Mouse (Mus musculus) kidney, embryonic 14.5 days (tissue): ENCODE measurements around the gene Crygb. TPM values are rescaled to one million over a fixed set of nuclear protein-coding genes. Genes with fewer than 3 reads are reported as not detected.

Experiments
- ATAC-seq: fragments of 200-750 bp; cut with Nextera tagmentation; 2 replicates; pipeline ENCODE4 v1.8.0; 2017; ENCODE audit warnings: moderate number of reproducible peaks, mild to moderate bottlenecking, moderate TSS enrichment, moderate library complexity; ENCODE audit not compliant: low FRiP score, low TSS enrichment
- H3K27ac ChIP-seq: fragments of 300-500 bp; sonication (generic); 2 replicates; pipeline ENCODE4 v1.5.1; 2014; ENCODE audit warnings: low read depth, mild to moderate bottlenecking, low read length, moderate library complexity, mixed read lengths
- H3K27me3 ChIP-seq: fragments of 300-500 bp; sonication (generic); 2 replicates; pipeline ENCODE4 v1.6.1; 2014; ENCODE audit warnings: mild to moderate bottlenecking, low read length; ENCODE audit not compliant: control insufficient read depth, insufficient read depth
- H3K36me3 ChIP-seq: fragments of 300-500 bp; sonication (generic); 2 replicates; pipeline ENCODE4 v1.6.1; 2014; ENCODE audit warnings: low read length, mixed read lengths; ENCODE audit not compliant: control insufficient read depth, insufficient read depth
- H3K4me1 ChIP-seq: fragments of 300-500 bp; sonication (generic); 2 replicates; pipeline ENCODE4 v1.6.1; 2014; ENCODE audit warnings: low read length, mixed read lengths; ENCODE audit not compliant: control insufficient read depth, insufficient read depth
- H3K4me2 ChIP-seq: fragments of 300-500 bp; sonication (generic); replicated peaks from 2 replicates; pipeline ENCODE4 v1.6.1; 2014; ENCODE audit warnings: low read depth, mild to moderate bottlenecking, low read length
- H3K4me3 ChIP-seq: fragments of 300-500 bp; sonication (generic); 2 replicates; pipeline ENCODE4 v1.5.1; 2014; ENCODE audit warnings: mild to moderate bottlenecking, low read length
- H3K9ac ChIP-seq: fragments of 300-500 bp; sonication (generic); 2 replicates; pipeline ENCODE4 v1.6.1; 2014; ENCODE audit warnings: low read depth, mild to moderate bottlenecking, low read length, moderate library complexity
- H3K9me3 ChIP-seq: fragments of 300-500 bp; sonication (generic); 2 replicates; pipeline ENCODE4 v1.6.1; 2016; ENCODE audit warnings: low read length; ENCODE audit not compliant: control insufficient read depth
- WGBS: fragments of 180-500 bp; shearing (Covaris S2); extraction: QIAGEN DNeasy Blood & Tissue Kit; methylation state at CpG from one replicate; pipeline ENCODE4 v1.1.7; 2014; 5-methylcytosine and 5-hydroxymethylcytosine counted together
- polyA plus RNA-seq: library from polyadenylated mRNA; unstranded; fragments of >200 nt; fragmentation: Nextera tagmentation; extraction: Ambion mirVana; gene quantifications from 2 replicates; pipeline ENCODE4 v1.2.1, GENCODE M21; 2014

Crygb gene
- polyA plus RNA-seq, result not detected in 2 replicates

DNA sequence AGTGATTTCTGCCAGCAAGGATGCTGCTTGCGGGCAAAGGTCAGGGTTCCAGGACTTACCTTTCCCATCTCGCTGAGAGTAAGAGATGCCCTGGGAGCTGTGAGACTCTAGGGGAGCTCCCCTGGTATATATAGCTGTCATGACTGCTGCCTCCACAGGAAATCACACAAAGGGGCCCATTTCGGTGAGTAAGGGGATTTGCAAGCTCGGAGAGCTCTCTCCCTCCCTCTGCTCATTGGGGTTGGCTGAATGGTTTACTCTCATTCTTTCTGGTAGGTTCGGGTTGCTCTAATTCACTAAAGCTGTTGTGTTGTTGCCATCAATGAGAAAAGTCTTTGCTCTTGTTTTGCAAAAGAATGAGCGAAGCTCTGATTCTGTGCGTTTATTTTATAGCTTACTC lies at the start of gene Crygb:
Gene Crygb (minus strand): TSS at position 101 of the 400 bp plus-strand sequence.
- Histone ChIP-seq H3K36me3 (no peaks in the 10 kb centered on the region), H3K4me2 (no peak within 1 kb of the TSS), H3K27ac (no peak within 1 kb of the TSS), H3K27me3 (no peaks in the 10 kb centered on the region), H3K4me1 (no peaks in the 10 kb centered on the region), H3K9me3 (no peaks in the 10 kb centered on the region), H3K9ac (no peak within 1 kb of the TSS), H3K4me3 (no peak within 1 kb of the TSS)
- WGBS, result 43% methylated on average over 7 of the region's 7 CpGs
- ATAC-seq, result no peak

DNA sequence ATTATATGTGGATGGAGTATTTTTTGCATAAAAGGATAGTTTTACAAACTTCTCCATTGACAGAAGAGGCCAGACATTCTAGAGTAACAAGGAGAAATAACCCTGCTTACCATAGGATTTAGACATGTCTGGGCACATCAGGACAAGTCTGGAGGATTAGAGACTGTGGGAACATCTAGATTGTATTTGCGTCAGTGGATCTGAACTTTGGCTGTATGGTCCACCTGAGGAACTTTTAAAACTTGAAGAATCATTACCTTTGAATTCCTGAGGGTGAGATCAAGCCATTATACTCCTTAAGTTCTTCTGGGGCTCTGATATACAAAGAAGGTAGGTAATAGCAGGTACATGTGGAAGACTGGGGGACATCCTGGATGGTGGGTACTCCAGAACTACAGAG lies 49.6 kb upstream of the Crygb start:
- Histone ChIP-seq H3K4me2 (no peak overlapping the region), H3K9me3 (no peaks in the 10 kb centered on the region), H3K27ac (no peak overlapping the region), H3K4me3 (no peak overlapping the region), H3K36me3 (no peaks in the 10 kb centered on the region), H3K27me3 (no peaks in the 10 kb centered on the region), H3K4me1 (no peaks in the 10 kb centered on the region), H3K9ac (no peak overlapping the region)
- ATAC-seq, result no peak
- 100% methylated on average over 1 of the region's 1 CpGs for whole genome bisulfite sequencing

DNA sequence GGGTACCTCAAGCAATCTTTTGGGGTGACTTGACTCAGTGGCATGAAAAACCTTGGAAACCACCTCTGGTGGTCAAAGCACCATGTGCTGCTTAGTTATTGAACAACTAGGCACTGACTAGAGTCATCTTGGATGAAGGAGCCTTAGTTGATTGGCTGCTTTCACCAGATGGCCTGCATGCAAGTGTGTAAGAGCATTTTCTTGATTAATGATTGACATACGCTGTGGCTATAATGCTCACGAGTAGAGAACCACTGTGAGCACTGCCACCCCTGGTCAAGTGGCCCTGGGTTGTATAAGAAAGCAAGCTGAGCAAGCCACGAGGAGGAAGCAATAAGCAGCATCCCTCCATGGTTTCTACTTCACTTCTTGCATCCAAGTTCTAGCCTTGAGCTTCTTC lies 48.1 kb upstream of the Crygb start:
- ATAC-seq, result peak; percentile 43; the same call in 1 of the 2 replicates
- no peak overlapping the region for H3K27ac ChIP-seq
- 73% methylated on average over 3 of the region's 3 CpGs for WGBS

DNA sequence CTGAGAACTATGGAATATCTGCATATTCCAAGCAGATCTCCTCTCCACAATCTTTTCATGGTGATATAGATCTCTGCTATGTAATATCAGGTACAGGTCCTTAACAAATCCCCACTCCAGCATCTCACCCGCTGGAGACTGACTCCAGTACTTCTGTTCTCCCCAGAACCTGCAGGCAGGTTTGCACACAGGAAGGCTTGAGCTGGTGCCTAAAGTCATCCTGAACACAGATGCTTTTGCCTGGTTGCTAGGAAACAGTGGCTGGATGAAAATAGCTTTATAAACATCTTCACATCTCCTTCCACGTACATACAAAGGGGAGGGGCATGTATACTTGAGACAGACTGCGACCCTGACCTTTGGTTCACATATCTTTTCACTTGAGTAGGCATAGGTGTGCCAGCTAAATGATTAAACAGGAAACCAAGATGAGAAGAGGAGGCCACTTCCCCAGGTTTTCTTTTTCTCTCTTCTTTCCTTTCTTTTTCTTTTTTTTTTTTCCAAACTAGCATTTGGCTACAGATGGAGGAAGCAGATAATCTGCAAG lies 47.6 kb upstream of the Crygb start:
- Histone ChIP-seq H3K4me2 (no peak overlapping the region), H3K27me3 (no peaks in the 10 kb centered on the region), H3K4me3 (no peak overlapping the region), H3K4me1 (no peaks in the 10 kb centered on the region), H3K27ac (no peak overlapping the region), H3K36me3 (no peaks in the 10 kb centered on the region), H3K9ac (no peak overlapping the region), H3K9me3 (no peaks in the 10 kb centered on the region)
- ATAC-seq, result no peak
- WGBS, result 59% methylated on average over 3 of the region's 3 CpGs

More for the DNA sequence above, 48.1 kb upstream of the Crygb start:
- H3K4me1 ChIP-seq, result no peaks in the 10 kb centered on the region
- H3K4me2 ChIP-seq, result no peak overlapping the region
- no peaks in the 10 kb centered on the region for H3K9me3 ChIP-seq
- no peak overlapping the region for H3K4me3 ChIP-seq
- H3K27me3 ChIP-seq, result no peaks in the 10 kb centered on the region
- H3K36me3 ChIP-seq, result no peaks in the 10 kb centered on the region
- no peak overlapping the region for H3K9ac ChIP-seq

DNA sequence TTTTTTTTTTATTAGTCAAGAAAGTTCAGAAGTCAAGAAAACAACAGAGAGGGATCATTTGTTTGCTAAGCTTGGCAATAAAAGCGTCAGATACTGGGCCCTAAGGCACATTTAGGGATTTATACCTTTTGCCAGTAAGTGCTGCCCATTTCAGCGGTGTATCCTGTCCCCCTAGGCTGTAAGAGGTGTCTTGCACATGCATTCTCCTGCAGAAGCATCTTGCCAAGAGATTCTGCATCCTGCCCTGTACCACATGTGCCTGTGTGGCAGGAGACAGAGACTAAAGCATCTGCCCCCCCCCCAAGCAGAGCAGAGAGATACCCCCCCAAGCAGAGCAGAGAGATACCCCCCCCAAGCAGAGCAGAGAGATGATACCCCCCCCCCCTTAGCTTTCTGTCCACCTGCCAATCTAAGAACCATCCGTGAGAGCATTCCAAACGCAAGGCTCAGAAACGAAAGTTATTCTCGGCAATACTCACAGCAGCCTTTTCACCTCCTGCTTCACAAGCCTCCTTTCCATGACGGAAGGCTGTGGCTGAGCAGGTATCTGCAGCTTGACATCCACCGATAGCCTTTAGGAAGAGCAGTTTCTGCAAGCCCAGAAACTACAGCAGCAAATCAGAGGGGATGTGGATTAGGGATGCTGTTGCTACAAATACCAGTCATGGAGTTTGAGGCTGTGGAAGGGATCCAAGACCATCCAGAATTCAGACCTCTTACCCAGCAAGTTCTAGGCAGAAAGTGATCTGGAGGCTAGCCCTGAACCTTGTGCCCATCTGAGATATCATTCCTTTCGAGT lies 40.7 kb upstream of the Crygb start, which contains the start of gene D630023F18Rik:
Gene D630023F18Rik (minus strand): TSS at position 641 of the 799 bp plus-strand sequence.
- WGBS, result 33% methylated on average over 9 of the region's 9 CpGs
- Histone ChIP-seq H3K27me3 (no peaks in the 10 kb centered on the region), H3K9ac (no peak within 1 kb of the TSS), H3K4me2 (0 out of 2 replicates have a peak within 1 kb of the TSS, but pooled peaks have one; percentile 24), H3K9me3 (no peaks in the 10 kb centered on the region), H3K4me3 (peak within 1 kb of the TSS; percentile 10; the same call in 1 of the 2 replicates), H3K4me1 (no peaks in the 10 kb centered on the region), H3K27ac (no peak within 1 kb of the TSS), H3K36me3 (no peaks in the 10 kb centered on the region)
- ATAC-seq, result no peak

DNA sequence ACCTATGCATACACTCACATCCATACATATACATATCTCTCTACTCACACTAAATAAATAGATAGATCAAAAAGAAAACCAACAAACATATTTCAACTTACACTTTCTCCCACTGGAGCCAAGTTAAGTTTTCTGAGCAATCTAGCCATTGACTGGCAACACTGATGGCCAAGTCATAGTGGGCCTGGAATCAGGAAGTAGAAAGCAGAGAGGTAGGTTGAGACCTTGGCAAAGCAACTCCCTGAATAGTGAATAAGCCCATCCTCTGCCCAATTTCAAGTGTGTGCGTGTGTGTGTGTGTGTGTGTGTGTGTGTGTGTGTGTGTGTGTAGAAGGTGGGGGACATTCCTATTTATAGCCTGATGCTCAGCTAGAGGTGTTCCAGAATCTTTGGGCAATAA lies 37.4 kb upstream of the Crygb start, which contains the start of gene Gm28845:
Gene Gm28845 (minus strand): TSS at position 121 of the 400 bp plus-strand sequence.
- H3K4me2 ChIP-seq, result no peak within 1 kb of the TSS
- no peak for ATAC-seq
- 88% methylated on average over 1 of the region's 1 CpGs for WGBS
- H3K36me3 ChIP-seq, result no peaks in the 10 kb centered on the region
- no peaks in the 10 kb centered on the region for H3K27me3 ChIP-seq
- no peaks in the 10 kb centered on the region for H3K4me1 ChIP-seq
- H3K4me3 ChIP-seq, result no peak within 1 kb of the TSS
- no peak within 1 kb of the TSS for H3K9ac ChIP-seq
- H3K27ac ChIP-seq, result no peak within 1 kb of the TSS
- H3K9me3 ChIP-seq, result no peaks in the 10 kb centered on the region

DNA sequence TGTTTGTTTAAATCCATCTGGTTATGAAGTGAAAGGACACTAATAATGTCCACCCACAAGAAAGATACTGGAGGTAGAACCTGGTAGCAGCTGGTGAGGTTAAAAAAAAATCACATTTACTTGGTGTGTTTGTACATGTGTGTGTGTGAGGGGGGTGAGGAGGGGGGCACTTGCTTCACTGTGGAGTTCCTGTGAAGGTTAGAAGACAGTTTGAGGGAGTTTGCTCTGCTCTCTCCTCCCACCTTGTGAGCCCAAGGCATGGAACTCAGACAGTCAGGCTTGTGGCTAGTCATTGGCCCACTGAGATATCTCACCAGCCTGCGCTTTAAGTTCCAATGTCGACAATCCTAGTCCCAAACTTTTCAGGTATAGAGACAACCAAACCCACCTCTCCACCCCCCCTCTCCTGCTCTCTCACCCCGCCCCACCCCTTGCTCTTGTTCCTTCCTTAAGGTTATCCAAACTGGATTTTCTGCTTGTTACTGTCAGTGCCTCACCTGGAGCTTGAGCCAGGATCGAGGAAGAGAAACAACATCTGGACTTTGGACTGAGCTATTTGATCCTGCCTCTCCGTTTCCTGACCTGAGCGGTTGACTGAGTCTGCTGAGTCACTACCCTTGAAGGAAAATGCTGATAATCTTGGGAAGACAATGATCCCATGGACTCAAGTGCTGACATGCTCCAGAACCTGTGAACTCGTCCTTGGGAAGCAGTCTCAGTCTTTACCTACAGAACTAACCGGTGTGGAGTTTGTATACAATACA lies 36.2 kb upstream of the Crygb start:
- Histone ChIP-seq H3K9ac (no peak overlapping the region), H3K4me2 (no peak overlapping the region), H3K9me3 (no peaks in the 10 kb centered on the region), H3K27me3 (no peaks in the 10 kb centered on the region), H3K36me3 (no peaks in the 10 kb centered on the region), H3K27ac (no peak overlapping the region), H3K4me3 (no peak overlapping the region), H3K4me1 (no peaks in the 10 kb centered on the region)
- WGBS, result 60% methylated on average over 8 of the region's 8 CpGs
- ATAC-seq, result peak; percentile 66; the same call in 1 of the 2 replicates

DNA sequence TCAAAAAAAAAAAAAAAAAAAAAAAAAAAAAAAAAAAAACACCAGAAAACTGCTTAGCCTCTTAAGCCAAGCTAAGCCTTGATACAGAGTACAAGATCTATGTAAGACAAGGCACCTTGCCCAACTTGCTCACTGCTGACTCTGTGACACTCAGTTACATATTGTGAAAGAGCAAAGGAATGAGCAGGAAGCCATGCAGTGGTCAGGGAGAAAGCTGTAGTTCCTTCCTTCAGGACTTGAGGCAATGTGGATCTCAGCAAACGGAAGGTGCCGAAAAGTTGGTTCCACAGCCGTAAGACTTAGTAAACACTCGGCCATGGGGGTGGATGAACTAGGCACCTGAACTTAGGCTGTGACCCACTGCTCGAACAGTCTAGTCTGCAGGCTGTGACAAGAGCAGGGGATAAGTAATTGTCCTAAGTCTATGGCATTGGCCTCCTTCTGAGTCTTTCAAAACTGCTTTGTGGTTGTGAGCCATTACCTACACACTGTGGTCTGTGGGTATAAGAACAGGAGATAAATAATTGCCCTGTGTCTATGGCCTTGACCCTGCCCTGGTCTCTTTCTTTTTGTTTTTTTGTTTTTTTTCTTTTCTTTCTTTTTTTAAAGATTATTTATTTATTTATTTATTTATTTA lies 31.6 kb upstream of the Crygb start:
- Histone ChIP-seq H3K27ac (no peak overlapping the region), H3K4me3 (no peak overlapping the region), H3K9me3 (no peaks in the 10 kb centered on the region), H3K27me3 (no peaks in the 10 kb centered on the region), H3K4me1 (peaks cover 5% of the 10 kb centered on the region; the same call in 1 of the 2 replicates), H3K4me2 (no peak overlapping the region), H3K36me3 (no peaks in the 10 kb centered on the region), H3K9ac (no peak overlapping the region)
- peak; percentile 37; the same call in 1 of the 2 replicates for ATAC-seq
- 91% methylated on average over 5 of the region's 5 CpGs for WGBS
